Mouse (Mus musculus) mature B cell (primary cell): ENCODE results near the gene Elmo1.

Source experiments
- in situ Hi-C: fragments of 300-500 bp; cut with MboI; formaldehyde crosslinking; loops from 2 replicates; pipeline ENCODE4 v1.14.3; 2019

Gene Elmo1

DNA sequence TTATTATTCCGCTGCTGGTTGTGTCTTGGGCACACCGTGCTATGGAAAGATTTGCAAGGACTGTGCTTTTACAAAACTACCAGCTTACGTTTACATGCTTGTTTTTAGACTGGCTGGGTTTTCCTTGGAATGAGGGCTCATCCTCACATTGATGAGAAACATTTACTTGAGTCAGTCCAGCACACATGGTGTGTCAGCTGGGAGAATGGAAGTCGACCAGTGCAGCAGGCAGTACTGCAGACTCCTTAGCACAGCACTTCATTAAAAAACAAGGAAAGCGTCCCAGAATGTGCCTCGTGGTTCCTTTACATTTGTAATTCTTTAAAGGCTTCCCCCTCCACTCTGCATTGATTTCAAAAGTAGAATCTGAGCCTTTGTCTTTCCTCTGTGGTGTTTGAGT is 179.8 kb downstream of the Elmo1 start:
- in situ Hi-C loops, result no loop called here

DNA sequence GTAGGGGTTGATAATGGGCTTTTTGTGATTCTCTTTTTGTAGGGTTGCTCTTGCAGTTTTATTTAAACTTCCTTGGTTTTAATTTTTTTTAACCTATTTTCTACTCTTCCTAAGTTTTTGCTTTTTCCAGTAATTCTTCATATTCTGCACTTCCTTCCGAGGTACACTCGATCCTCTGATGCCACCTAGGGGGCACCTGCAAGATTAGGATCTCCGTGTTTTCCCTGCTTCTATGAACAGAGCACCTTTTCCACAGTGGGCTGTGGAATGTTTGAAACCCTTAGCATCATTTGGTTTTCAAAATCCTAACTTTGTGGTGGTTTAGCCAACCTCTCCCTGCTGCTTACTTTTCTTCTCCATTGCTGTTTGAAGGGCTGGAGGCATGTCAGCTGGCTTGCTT is 181.4 kb downstream of the Elmo1 start:
- in situ Hi-C loops, result no loop called here

DNA sequence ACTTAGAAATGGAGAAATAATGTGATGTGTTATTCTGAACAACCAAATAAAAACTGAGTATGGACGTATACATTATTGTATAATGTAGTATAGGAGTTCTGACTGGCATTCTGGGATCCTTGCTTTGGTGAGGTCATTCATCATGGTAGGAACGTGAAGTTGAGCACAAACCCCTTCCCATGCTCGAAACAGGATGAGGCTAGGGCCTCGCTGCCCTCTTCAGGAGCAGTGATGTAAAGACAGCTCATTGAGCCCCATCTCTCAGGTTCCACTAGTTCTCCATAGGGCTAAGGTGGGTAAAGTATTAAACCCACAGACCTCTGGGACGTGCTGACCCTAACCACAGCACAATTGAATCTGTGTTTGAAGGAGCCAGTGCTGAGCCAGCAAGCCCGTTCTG is 182.2 kb downstream of the Elmo1 start:
- in situ Hi-C loops, result no loop called here

DNA sequence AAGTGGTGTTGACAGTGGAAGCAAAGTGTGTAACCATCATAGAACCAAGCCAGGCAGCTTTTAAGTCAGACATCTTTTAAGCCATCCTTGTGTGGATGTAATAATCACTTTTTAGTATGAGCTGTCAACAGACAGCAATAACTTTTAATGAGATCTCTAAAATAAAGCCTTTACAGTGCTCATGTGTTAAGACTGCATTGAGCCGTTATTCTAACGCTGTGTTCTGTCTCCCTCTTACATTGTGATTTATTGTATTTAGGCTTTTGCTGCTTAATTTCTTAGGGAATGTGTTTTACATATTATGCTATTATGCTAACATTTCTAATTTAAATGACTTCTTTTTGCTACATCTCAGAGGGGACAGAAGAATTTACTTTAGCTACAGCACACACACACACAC is 189.5 kb downstream of the Elmo1 start:
- in situ Hi-C loops, result loop anchor here (25.0 kb wide), 1 partner anchor 868 kb away; no protein-coding TSS in a partner anchor

DNA sequence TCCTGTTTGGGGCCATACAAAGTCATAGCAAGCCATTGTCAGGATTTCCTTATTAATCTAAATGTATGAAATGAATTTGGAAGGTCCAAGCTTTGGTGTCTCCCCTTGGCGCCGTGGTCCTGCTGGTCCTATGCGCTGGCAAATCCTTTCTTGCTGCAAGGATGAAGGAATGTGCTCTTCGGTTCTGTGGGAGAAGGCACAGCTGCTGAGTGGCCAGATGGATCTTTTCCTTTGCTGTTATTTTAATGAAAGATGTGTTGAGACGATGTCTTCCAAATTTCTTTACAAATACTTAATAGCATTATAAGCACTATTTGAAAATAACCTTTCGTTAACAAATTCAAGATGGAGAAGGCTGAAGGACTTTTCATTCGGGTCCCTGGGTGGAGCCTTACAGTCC is 193.5 kb downstream of the Elmo1 start:
- in situ Hi-C loops, result loop anchor here (25.0 kb wide), 1 partner anchor 872 kb away; no protein-coding TSS in a partner anchor

DNA sequence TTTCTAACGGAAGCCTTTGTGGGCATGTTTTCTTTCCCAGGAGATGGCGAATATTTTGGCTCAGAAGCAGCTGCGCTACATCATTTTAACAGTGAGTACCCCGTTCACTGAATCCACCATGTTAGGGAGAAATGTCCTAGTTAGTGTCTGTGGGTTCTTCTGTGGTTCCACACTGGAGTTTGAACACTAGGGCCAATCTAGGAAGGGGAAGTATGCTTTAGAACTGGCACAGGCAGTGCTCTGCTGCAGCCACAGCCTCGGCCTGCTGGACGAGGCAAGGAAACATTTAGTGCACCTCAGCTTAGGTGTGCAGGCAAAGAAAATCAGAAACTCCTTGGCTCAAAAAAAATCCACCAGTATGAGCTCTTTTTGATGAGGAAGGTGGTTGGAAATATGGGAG is 196.3 kb downstream of the Elmo1 start:
- in situ Hi-C loops, result loop anchor here (25.0 kb wide), 1 partner anchor 874 kb away; no protein-coding TSS in a partner anchor

DNA sequence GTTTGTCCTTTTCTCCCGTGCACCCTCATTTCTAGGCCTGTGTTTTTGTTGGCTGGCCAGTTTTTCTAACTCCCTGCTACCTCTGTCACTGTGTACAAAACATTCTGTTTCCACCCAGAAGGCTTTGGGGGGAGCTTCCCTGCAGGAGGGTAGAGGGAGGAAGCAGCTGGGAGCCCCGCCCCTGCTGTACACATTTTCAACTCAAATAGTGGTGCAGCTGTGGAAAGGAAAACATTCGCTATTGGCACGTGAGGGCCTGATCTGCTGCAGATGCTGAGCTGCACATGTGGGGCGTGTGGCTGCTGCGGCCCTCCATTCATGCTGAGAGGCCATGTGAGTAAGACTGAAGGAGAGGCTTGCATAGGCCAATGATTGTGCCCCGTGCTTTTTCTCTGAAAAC is 198.0 kb downstream of the Elmo1 start:
- in situ Hi-C loops, result loop anchor here (25.0 kb wide), 1 partner anchor 876 kb away; no protein-coding TSS in a partner anchor

DNA sequence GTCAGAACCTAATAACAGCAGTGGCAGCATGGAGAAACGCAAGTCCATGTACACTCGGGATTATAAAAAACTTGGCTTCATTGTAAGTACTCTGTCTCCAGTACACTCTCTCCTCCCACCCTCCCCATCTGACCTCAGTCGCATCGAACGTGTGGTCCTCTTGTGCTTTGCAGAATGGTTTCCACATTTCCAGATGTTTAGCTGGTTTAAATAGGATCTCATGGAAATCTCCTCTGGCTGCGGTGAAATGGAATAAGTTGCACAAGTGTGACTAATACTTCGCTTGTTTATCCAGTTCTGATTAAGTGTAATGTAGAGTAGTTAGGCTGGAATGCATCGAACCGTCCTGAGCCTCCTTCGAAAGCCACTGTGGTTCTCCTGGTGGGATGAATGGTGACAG is 200.0 kb downstream of the Elmo1 start:
- in situ Hi-C loops, result loop anchor here (10.0 to 25.0 kb wide), 2 partner anchors 596 to 878 kb away; partner anchors contain the start of gene Nme8

DNA sequence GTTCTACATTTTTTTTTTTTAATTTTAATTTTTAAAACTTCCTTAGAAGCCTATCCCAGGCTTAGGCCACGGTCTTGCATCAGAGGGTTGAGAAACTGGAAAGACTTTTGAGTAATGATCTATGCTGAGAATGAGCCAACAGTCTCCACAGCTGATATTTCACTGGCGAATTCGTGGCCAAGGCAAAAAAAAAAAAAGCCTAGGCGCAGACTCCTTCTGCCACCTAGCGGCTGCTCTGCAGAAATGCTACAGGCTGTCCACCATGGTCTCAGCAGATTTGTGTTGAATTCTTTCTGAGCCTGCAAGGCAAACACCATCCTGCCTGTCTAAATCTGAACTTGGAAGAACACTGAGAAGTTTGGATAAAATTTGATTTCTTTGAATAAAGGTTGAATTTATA is 202.0 kb downstream of the Elmo1 start:
- in situ Hi-C loops, result loop anchor here (10.0 to 25.0 kb wide), 2 partner anchors 598 to 880 kb away; partner anchors contain the start of gene Nme8

DNA sequence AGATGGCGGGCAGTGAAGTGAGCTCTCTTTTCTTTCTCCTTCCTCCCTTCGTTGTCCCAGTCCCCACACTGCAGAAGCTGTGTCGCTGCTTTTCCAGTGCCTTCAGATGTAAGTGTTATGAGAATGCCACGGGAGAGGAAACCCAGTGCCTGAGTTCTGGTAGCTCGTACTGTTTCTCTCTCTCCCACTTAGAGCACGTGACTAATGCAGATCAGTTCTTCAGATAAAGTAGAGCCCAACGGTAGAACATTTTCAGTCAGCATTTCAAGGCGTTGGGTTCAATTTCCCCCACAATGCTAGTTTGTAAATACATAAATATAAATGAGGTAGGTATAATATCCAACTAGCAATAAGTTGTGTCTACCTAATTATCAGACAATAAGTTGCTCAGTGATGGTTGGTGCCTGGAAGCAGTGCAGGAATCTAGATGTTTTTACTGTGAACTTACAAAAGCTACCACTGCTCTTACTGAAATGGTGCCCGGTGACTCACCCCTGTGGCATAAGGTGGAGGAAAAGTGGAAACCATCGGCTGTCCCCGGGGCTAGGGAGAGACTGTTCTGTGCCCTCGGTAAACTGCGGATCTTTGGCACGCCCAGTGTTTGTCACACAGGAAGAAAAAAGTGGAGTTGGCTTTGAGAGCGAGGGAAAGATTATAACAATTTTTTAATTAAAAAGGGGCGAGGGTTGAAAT is 205.0 kb downstream of the Elmo1 start:
- in situ Hi-C loops, result loop anchor here (10.0 to 25.0 kb wide), 2 partner anchors 601 to 883 kb away; partner anchors contain the start of gene Nme8

DNA sequence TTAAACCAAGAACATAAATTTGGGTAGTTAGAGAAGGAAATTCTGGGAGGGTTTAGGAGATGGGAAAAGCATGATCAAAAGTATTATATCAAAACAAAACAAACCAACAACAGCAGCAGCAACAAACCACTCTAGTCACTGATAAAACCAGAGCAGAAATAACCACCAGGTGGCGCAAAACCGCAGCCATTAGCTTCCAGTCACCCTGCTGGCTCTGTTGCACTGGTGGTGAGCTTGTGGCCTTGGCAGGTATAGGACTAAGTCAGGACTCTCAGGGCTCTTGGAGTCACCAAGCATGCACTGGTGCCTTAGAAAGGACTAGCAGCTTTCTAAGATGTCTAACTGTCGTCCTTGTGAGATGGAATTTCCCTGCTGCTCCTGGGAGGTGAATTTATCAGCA is 207.4 kb downstream of the Elmo1 start:
- in situ Hi-C loops, result loop anchor here (10.0 to 25.0 kb wide), 2 partner anchors 603 to 886 kb away; partner anchors contain the start of gene Nme8

DNA sequence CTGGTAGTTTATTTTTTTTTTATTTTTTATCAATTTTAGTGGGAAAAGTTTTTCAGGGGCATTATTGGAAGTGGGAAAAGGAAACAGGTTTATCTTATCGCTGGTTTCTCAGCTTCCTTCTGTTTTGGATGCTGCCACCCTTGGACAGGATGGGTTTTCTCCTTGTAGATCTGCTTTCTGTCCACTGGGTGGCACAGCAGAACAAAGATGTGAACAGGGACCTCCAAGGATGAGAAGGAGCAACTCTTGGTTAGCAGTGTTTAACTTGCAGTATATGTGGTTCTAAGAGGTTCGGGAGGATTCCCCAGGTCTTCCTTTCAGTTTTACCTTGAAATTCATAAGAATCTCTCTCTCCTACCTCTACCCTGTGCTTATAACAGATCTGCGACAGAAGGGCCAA is 209.0 kb downstream of the Elmo1 start:
- in situ Hi-C loops, result loop anchor here (10.0 to 25.0 kb wide), 2 partner anchors 605 to 887 kb away; partner anchors contain the start of gene Nme8

DNA sequence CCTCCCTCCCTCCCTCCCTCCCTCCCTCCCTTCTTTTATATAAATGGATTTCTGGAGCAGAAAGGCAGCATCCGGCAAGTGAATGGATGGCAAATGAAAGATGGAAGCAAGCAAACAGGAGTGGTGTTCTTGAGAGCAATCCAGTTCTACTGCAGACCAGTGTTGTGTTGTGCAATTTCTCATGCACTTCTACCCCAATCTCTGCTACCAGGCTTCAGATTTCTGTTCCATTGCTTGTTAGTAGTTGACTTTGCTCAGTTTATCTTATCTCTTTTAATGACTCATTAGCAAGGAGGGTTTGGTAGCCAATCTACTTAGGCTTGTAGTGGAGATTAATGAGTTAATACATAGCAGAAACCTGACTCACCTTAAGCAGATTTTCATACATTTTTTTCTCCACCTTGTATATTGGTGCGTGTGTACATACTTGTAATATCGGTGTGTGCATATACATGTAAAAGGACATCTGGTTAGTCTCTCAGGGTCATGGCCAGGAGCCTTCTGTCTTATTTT is 209.7 kb downstream of the Elmo1 start:
- in situ Hi-C loops, result loop anchor here (25.0 kb wide), 3 partner anchors 637 to 1437 kb away; partner anchors contain the start of gene Hist1h4j

DNA sequence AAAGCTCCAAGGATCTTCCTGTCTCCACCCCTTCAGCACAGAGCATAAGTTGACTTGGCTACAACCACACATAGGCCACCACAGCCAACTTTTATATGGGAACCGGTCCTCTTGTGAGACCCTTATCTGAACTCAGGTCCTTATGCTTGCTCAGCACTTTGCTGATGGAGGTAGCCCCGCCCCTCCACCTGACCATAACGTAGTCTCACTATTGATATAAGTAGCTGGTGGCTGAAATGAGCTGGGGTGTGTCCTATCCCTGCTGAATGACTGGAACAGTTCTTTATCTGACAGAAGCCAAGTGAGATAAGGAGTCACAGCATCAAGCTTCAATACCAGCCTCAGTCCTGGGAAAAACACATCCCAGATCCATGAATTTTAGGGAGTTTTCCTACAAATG is 210.2 kb downstream of the Elmo1 start:
- in situ Hi-C loops, result loop anchor here (25.0 kb wide), 3 partner anchors 637 to 1437 kb away; partner anchors contain the start of gene Hist1h4j

DNA sequence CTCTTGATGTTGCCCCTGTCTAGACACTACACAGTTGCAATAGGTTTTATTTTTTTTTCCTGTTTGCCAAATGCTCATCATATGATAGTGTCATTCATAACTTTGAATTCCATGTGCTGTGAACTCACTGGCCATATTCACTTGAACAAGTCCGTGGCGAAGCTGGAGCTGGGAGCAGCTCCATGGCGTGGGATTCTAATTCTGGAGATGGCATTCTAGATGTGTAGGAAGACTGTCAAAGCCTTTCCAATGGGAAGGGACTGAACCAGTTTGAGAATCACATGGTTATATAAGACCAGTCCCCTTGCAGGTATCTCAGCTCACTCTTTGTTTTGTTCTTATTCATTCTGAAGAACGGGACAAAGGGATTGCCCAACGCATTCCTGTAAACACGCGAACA is 211.4 kb downstream of the Elmo1 start:
- in situ Hi-C loops, result loop anchor here (25.0 kb wide), 3 partner anchors 636 to 1436 kb away; partner anchors contain the start of gene Hist1h4j

DNA sequence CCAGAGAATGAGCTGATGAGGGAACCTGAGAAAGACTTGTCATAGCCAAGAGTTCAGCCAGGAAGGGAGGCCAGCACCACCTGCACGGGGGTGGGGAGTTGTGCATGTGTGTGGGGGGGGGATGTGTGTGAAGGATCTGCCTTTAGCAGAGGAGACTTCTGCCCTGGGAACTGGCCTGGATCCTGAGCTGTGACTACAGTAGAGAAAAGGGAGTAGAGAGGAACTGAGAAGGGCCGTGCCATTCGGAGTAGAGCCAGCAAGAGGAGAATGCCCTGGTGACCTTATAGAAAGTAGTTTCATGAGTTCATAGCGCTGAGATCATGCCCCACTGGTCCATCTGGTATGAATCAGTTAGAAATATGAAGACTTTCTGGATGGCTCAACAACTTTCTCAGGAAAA is 215.2 kb downstream of the Elmo1 start:
- in situ Hi-C loops, result loop anchor here (25.0 kb wide), 3 partner anchors 632 to 1432 kb away; partner anchors contain the start of gene Hist1h4j

DNA sequence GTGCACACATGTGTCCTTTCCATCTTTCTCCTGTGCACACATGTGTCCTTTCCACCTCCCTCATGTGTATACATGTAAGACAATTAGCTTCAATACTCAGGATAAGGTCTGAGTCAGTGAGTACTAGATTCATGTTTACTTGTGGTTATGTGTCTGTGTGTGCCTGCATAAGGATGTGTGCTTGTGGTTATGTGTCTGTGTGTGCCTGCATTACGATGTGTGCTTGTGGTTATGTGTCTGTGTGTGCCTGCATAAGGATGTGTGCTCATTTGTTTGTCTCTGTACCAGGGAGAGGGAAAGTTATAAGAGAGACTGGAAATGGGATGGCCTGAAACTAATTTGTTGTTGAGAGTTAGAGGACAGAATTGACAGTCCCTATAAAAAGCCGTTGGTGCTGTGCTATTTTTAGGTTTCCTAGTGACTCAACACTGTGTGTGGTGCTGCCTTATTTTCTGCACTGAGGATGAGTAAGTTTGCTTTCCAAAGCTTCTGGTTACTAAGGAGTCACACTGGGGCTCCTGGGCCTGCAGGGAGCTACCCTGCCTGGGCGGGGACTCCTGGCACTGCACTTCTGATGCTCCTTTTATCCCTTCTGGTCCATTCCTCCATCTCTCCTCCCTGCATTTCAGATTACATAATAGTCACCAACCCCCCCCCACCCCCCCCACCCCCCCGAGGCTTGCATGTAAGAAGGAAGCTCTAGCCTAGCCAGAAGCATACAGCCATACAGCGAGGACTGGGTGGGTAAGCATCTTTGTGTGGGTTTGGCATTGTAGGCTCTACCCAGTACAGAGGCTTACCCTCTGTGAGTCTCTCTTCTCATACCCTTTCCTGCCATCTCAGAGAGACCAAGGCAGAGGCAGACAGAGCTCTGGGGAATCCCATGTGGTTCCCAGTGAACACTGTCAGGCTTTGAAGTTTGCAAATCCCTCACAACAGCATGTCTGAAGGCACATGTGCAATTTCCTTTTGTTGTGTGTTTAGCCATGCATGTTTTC is 216.1 kb downstream of the Elmo1 start:
- in situ Hi-C loops, result loop anchor here (25.0 kb wide), 3 partner anchors 631 to 1431 kb away; partner anchors contain the start of gene Hist1h4j

DNA sequence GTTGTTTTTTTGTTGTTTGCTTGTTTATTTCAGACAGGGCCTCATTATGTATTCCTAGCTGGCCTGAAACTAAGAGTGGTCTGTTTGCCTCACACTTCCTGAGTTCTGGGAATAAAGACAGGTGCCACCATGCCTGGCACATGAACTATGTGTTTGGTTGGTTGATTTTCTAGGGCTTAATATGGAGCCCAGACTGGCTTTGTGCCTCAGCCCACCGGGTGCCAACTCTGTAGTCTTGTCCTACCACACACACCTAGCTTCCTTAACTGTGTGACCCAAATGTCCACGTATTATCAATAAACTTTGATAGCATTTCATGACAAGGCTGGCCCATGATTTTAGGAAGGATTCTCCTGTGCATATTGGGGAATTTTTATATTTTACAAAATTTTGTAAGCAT is 217.0 kb downstream of the Elmo1 start:
- in situ Hi-C loops, result loop anchor here (25.0 kb wide), 3 partner anchors 630 to 1430 kb away; partner anchors contain the start of gene Hist1h4j

DNA sequence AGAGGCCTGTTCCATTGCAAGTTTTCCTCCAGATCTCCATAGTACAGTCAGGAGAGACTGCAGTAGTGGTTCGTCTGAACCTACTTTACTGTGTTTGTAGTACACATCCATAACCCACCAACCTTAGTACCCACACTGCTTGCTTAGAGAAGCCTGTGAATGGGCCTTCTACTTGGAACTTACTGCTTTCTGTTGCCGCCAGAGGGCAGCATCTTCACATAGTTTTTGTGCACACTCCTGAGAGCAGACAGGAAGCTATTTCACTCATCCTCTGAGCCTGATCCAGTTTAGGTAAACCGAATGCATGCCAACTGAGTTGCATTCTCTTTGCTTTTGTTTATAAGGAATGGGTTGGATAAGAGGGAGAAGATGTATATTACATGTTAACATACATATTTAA is 221.2 kb downstream of the Elmo1 start:
- in situ Hi-C loops, result loop anchor here (25.0 kb wide), 3 partner anchors 626 to 1426 kb away; partner anchors contain the start of gene Hist1h4j

DNA sequence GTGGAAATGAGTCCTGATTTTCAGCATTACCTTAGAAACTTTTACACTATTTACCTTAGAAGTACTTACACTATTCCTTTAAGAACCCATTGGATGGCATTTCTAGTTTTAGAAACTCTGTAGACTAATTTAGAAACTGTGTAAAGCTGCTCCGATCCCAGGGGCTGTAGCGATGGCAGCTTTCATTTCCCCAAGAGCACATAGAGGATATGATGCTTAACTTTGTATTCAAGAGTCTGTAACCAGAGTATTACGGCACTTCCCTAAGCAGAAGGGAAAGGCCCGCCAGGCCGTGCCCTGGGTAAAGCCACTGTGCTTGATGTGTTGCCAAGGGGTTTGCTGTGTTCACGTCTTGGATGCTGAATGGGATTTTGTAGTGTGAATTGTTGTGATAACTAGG is 222.9 kb downstream of the Elmo1 start:
- in situ Hi-C loops, result loop anchor here (25.0 kb wide), 3 partner anchors 624 to 1424 kb away; partner anchors contain the start of gene Hist1h4j

DNA sequence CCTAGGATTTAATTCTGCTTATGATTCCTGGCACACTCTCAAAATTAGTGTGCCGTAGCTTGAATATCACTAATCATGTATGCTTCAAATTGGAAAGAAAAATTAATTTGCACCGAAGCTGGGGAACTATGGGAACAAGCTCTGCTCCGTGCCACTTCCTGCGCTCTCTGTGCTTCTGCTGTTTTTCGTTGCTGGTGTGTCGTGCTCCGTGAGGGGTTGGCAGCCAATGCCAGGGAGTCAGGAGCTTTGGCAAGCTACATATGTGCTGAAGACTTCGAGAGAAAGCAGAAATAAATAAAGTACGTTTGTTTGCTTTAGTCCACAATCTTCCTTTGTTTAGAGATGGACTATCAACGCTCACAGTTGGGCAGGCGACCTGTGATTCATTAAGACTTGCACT is 225.7 kb downstream of the Elmo1 start:
- in situ Hi-C loops, result loop anchor here (25.0 kb wide), 3 partner anchors 621 to 1421 kb away; partner anchors contain the start of gene Hist1h4j
